Mouse (Mus musculus): ENCODE measurements around the gene Ascc1.
"Not testable (repeated sequence)": the region's sequence is repeated elsewhere in the genome, so short reads cannot be mapped to it uniquely, and the experiment has no call there.

The Ascc1 gene

GRCm38 (mm10) chr10:60110908-60111475, 108.4 kb downstream of the Ascc1 start:
- no peak for DNase-seq (ENCODE audit: low spot score in 2 of 2)

GRCm38 (mm10) chr10:60113965-60114690, 111.5 kb downstream of the Ascc1 start:
- no peak for DNase-seq (ENCODE audit: low spot score in 2 of 2)

- peak in 1 of 2 experiments; percentile 55 for DNase-seq (ENCODE audit: low spot score in 2 of 2)
Measured at GRCm38 (mm10) chr10:60115345-60116185, 113.0 kb downstream of the Ascc1 start.

DNA sequence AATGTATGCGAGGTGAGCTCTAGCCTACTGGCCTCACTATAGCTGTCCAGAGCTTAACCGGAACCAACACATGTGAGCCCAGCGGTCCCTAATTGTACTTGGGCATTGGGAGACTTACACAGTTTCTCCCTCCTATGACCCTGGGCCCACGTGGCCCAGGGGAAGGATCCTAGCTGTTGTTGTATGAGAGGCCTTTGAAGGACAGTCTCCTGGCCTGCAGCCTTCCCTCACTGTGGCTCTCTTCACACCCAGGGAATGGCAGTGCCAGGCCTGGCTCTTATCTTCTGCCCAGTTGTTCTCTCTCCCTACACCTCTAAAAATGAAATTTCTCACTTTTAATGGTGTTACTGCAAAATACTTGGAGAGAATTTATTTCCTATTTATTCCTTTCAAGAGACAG, 114.4 kb downstream of the Ascc1 start:
- no peak for DNase-seq (ENCODE audit: low spot score in 2 of 2)

- DNase-seq (ENCODE audit: low spot score in 2 of 2): no peak
Measured at GRCm38 (mm10) chr10:60118464-60118863, 115.9 kb downstream of the Ascc1 start.

- no peak for DNase-seq (ENCODE audit: low spot score in 2 of 2)
Measured at GRCm38 (mm10) chr10:60120630-60121029, 118.0 kb downstream of the Ascc1 start.

DNA sequence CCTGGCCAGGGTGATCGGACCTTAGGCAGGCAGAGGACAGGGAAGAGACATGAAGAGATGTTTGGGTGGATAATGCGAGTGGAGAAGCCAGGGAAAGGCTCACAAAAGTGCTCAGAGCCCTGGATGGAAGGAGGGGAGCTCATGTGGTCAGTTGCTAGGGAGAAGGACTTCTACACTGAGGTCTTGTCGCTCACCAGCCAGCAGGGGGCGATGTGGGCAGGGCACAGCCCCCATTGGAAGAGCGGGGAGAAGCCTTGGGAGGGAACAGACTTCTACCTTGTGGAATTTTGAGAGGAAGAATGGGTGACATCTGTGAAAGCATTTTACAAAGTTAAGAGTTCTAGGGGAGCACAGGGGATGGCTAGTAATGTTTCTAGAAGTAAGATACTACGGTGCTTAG, 121.5 kb downstream of the Ascc1 start:
- peak in 1 of 2 experiments; percentile 63 for DNase-seq (ENCODE audit: low spot score in 2 of 2)

DNA sequence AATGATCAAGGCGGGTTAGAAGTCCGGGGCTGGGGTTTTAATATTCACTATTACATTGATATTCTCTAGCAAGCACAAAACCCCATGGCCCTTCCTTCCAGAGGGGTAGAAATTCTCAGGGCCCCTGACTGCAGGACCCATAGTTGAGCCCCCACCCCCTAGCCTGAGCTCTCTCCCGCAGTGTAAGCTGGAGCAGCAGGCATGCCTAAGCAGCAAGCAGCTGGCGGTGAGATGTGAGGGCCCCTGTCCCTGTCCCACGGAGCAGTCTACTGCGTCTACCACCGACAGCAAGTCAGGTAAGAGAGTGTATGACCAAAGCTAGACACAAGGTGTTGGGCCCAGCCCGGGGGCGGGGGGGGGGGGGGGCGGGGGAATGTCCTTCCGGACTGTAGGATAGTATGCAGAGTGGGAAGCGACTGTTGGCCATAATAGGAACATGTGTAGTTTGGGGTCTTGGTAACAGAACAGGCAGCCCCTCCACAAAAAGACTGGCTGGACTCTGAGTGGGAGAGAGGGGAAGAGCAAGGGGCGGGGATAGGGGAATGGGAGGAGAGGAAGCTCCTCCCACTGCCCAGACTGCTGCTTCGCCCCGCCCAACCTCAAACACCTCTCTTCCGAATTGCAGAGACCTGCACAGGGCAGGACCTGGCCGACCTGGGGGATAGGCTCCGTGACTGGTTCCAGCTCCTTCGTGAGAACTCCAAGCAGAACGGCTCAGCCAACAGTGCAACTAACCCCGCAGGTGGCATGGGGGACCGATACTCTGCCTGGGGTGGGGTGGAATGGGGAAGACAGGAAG, 123.1 kb downstream of the Ascc1 start:
- no peak for DNase-seq (ENCODE audit: low spot score in 2 of 2)

DNA sequence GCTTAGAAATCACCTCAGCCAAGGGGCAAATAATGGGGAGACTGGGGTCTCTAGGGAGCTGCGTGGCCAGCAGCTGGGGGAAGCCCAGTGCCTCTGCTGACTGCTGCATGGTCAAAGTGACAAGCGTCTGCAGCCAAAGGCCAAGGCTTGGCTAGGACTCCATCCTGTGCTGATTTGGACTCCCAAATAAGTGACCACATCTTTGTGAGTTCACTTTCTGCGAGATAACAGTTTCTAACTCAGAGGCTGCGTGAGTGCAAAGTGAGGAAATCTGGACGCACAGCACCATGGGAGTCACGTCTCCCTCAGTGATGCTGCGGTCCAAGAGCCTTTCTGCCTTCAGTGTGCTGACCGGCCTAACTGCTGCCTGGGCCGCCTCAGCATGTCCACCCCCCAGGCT, 125.7 kb downstream of the Ascc1 start:
- no peak for DNase-seq (ENCODE audit: low spot score in 2 of 2)

GRCm38 (mm10) chr10:60130504-60130903, 127.9 kb downstream of the Ascc1 start:
- no peak for DNase-seq (ENCODE audit: low spot score in 2 of 2)

DNA sequence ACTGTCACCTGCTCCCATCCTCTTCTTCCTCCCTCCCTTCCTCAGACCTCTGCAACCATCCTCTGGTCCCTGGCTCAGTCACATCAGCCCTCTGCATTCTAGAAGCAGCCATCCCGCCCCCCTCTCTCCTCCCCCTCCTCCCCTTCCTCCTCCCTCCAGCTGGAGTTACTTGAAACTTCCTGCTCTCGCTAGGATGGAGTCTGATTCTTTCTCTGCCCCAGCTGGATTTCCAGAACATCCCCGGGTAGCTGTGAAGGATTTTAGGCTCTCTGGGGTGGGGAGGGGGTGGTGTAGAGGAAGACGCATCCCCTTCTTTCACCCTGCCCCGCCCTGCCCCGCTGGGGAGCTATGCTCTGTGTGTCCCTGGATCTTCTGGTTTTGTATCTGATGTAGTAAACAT, 130.9 kb downstream of the Ascc1 start:
- DNase-seq (ENCODE audit: low spot score in 2 of 2): no peak

DNA sequence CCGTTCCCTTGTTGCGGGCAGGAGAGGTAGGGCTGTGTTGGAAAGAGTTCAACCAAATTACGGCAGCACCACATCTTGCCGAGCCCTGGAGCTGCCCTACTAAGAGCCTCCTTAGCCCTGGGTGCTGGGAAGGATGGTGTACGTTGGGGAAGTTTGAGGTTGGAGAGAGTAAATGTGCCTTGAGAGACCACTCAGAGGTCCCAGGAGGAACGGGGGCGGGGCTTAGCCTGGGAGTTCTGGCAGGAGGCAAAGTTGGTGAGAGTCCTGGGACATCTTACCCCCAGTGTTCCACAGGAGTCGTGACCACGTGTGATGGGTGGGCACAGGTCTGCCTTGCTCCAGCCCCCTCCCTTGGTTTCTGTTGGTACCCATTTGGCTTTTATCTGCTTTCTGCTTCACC, 131.6 kb downstream of the Ascc1 start:
- DNase-seq (ENCODE audit: low spot score in 2 of 2): no peak

DNA sequence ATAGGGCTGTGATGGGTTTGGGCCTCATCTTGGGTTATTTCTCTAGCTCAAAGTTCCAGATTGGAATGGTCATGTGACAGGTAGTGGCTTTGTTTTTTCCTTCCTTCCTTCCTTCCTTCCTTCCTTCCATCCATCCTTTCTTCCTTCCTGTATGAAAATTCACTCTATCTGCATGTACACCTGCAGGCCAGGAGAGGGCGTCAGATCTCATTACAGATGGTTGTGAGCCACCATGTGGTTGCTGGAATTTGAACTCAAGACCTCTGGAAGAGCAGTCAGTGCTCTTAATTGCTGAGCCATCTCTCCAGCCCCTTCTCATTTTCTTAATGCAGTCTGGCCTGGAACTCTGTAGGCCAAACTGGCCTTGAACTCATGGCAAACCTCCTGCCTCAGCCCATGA, 133.4 kb downstream of the Ascc1 start:
- not testable (repeated sequence) for DNase-seq (ENCODE audit: low spot score in 2 of 2)

GRCm38 (mm10) chr10:60136935-60137334, 134.3 kb downstream of the Ascc1 start:
- DNase-seq (ENCODE audit: low spot score in 2 of 2): no peak

GRCm38 (mm10) chr10:60138680-60139079, 136.1 kb downstream of the Ascc1 start:
- no peak for DNase-seq (ENCODE audit: low spot score in 2 of 2)

DNA sequence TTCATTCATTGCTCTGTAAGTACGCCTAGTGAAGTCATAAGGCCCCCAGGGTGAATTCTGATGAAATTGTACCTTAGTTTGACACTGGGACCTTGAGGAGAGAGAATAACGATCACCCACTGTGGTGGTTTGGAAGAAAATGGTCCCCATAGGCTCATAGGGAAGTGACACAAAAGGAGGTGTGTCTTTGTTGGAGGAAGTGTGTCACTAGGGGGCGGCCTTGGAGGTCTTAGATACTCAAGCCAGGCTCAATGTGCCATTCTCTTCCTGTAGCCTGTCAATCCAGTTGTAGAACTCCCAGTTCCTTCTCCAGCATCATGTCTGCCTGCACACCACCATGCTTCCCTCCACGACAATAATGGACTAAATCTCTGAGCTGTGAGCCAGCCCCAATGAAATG, 138.1 kb downstream of the Ascc1 start:
- DNase-seq (ENCODE audit: low spot score in 2 of 2): no peak

DNA sequence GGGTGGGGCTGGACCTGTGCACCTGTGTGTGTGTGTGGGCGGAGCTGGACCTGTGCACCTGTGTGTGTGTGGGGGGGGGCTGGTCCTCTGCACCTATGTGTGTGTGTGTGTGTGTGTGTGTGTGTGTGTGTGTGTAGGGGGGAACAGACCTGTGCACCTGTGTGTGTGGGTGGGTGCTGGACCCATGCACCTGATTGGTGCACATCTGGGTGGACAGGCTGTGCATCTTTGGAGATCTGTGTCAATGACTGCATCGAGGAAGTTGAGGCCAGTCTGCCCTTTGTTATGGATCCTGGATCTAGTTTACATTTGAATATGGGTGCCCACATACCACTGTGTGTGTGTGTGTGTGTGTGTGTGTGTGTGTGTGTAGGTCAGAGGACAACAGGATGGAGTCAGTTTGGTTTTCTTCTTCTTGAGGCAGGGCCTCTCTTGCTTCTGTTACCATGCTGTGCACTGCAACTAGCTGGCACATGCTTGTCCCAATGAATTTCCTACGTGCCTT, 139.1 kb downstream of the Ascc1 start:
- DNase-seq (ENCODE audit: low spot score in 2 of 2): no peak

DNA sequence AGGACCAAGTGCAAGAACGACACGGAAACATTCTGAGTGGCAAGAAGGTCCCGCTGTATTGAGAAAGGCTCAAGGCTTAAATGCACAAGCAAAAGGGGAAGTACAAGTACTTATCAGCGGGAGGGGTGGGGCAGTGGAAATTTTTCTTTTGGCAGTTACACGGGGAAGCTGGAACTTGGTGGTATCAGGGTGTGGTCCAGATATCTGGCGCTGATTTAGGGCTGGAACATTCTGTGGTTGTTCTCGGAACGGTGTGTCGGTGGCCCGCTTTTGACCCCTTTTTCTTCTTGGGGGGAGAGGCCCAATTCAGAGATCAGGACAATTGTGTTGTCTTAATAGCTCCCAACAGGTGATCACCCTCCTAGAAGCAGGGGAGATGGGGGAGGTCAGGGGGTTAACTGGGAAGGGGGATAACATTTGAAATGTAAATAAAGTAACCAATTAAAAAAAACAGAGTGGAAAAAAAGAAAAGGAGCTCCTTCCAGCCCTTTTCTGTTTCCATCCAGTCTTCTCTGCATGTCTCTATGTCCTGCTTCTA, 145.0 kb downstream of the Ascc1 start:
- DNase-seq (ENCODE audit: low spot score in 2 of 2): not testable (repeated sequence)

GRCm38 (mm10) chr10:60148087-60148486, 145.5 kb downstream of the Ascc1 start:
- DNase-seq (ENCODE audit: low spot score in 2 of 2): peak; percentile 68 to 88

All from spleen, postnatal 10 days (tissue).